Mouse (Mus musculus): Measurements from ENCODE around the gene Slc23a4. TPM values are rescaled to one million over a fixed set of nuclear protein-coding genes. Genes with fewer than 3 reads are reported as not detected.

Gene Slc23a4
- total RNA-seq, 2 experiments from 2014 or later, result 1.3 to 1.9 TPM

- DNase-seq (ENCODE audit: low spot score in 2 of 2), result no peak
These were observed 74.7 kb downstream of the Slc23a4 start for GRCm38 (mm10) chr6:34913341-34914040.

GRCm38 (mm10) chr6:34910371-34911219 is 77.6 kb downstream of the Slc23a4 start, which contains the start of gene Wdr91:
TSS of gene Wdr91 (minus strand) at chr6:34910876.
- peak; percentile 93 to 96 for DNase-seq (ENCODE audit: low spot score in 2 of 2)

- no peak for DNase-seq (ENCODE audit: low spot score in 2 of 2)
These were observed 78.4 kb downstream of the Slc23a4 start for GRCm38 (mm10) chr6:34909631-34910345.

- DNase-seq (ENCODE audit: low spot score in 2 of 2), result no peak
These were observed 80.4 kb downstream of the Slc23a4 start for GRCm38 (mm10) chr6:34907696-34908260.

- DNase-seq (ENCODE audit: low spot score in 2 of 2), result no peak
These were observed 81.0 kb downstream of the Slc23a4 start for GRCm38 (mm10) chr6:34907121-34907614.

- DNase-seq (ENCODE audit: low spot score in 2 of 2), result no peak
These were observed 81.5 kb downstream of the Slc23a4 start for GRCm38 (mm10) chr6:34906661-34907060.

GRCm38 (mm10) chr6:34906125-34906524 is 82.1 kb downstream of the Slc23a4 start:
- no peak for DNase-seq (ENCODE audit: low spot score in 2 of 2)

GRCm38 (mm10) chr6:34904361-34904760 is 83.8 kb downstream of the Slc23a4 start:
- DNase-seq (ENCODE audit: low spot score in 2 of 2), result no peak

GRCm38 (mm10) chr6:34903851-34904250 is 84.4 kb downstream of the Slc23a4 start:
- no peak for DNase-seq (ENCODE audit: low spot score in 2 of 2)

- no peak for DNase-seq (ENCODE audit: low spot score in 2 of 2)
These were observed 84.8 kb downstream of the Slc23a4 start for GRCm38 (mm10) chr6:34903441-34903840.

- no peak for DNase-seq (ENCODE audit: low spot score in 2 of 2)
These were observed 85.6 kb downstream of the Slc23a4 start for GRCm38 (mm10) chr6:34902578-34902977.

GRCm38 (mm10) chr6:34901911-34902444 is 86.2 kb downstream of the Slc23a4 start:
- DNase-seq (ENCODE audit: low spot score in 2 of 2), result no peak

- DNase-seq (ENCODE audit: low spot score in 2 of 2), result no peak
These were observed 87.2 kb downstream of the Slc23a4 start for GRCm38 (mm10) chr6:34900990-34901389.

GRCm38 (mm10) chr6:34899127-34899526 is 89.1 kb downstream of the Slc23a4 start:
- no peak for DNase-seq (ENCODE audit: low spot score in 2 of 2)

GRCm38 (mm10) chr6:34896168-34896780 is 91.9 kb downstream of the Slc23a4 start:
- DNase-seq (ENCODE audit: low spot score in 2 of 2), result no peak

GRCm38 (mm10) chr6:34895569-34895968 is 92.6 kb downstream of the Slc23a4 start:
- DNase-seq (ENCODE audit: low spot score in 2 of 2), result no peak

All from layer of hippocampus, postnatal 10 days (tissue).